Mouse (Mus musculus) spleen, adult 2 months (tissue): ENCODE results near the gene Sbk2. TPM values are rescaled to one million over a fixed set of nuclear protein-coding genes. Genes with fewer than 3 reads are reported as not detected.

Experiments
- DNase-seq, 2 experiments: peaks; one replicate each; pipeline versions ENCODE4 v3.0.0 to v3.0.0-alpha.2; 2012 to 2021; ENCODE audit warnings: low spot score in 2 of 2, low read depth in 1 of 2
- H3K27ac ChIP-seq: fragments of 200-500 bp; 2 replicates; pipeline ENCODE4 v1.5.1; 2012; ENCODE audit warnings: low read length, inconsistent platforms; ENCODE audit not compliant: insufficient read depth
- H3K27me3 ChIP-seq: fragments of 200-500 bp; 2 replicates; pipeline ENCODE4 v1.6.1; 2012; ENCODE audit warnings: mild to moderate bottlenecking, moderate library complexity, low read length, inconsistent platforms; ENCODE audit not compliant: control insufficient read depth, insufficient read depth
- H3K36me3 ChIP-seq: fragments of 200-500 bp; 2 replicates; pipeline ENCODE4 v1.6.1; 2012; ENCODE audit warnings: mild to moderate bottlenecking, low read length, inconsistent platforms; ENCODE audit not compliant: control insufficient read depth, insufficient read depth
- H3K4me1 ChIP-seq: fragments of 200-500 bp; 2 replicates; pipeline ENCODE4 v1.6.1; 2011; ENCODE audit warnings: inconsistent platforms; ENCODE audit not compliant: control insufficient read depth, insufficient read depth, insufficient read length
- H3K4me3 ChIP-seq: fragments of 200-500 bp; 2 replicates; pipeline ENCODE4 v1.5.1; 2011; ENCODE audit warnings: mild to moderate bottlenecking, inconsistent platforms; ENCODE audit not compliant: insufficient read depth, insufficient read length; ENCODE audit errors: extremely low read depth
- CTCF ChIP-seq: fragments of 200-500 bp; IDR thresholded peaks from 2 replicates; pipeline ENCODE4 v1.5.1; 2011; ENCODE audit warnings: mild to moderate bottlenecking, inconsistent platforms; ENCODE audit not compliant: insufficient read depth, insufficient read length, insufficient replicate concordance; ENCODE audit errors: extremely low read depth
- POLR2A ChIP-seq: fragments of 200-500 bp; IDR thresholded peaks from 2 replicates; pipeline ENCODE4 v1.6.1; 2011; ENCODE audit warnings: low read depth, low read length, inconsistent platforms
- WGBS: fragments of 180-500 bp; shearing (Covaris S2); methylation state at CpG from one replicate; pipeline ENCODE4 v1.1.7; 2018; 5-methylcytosine and 5-hydroxymethylcytosine counted together
- polyA plus RNA-seq: library from polyadenylated mRNA; depleted of rRNA; stranded (reverse); fragments of >200 nt; gene quantifications from 2 replicates; pipeline ENCODE4 v1.2.3, GENCODE M21; 2012; rRNA removed

Gene Sbk2
- polyA plus RNA-seq, 1 experiment = 1.9 TPM

DNA sequence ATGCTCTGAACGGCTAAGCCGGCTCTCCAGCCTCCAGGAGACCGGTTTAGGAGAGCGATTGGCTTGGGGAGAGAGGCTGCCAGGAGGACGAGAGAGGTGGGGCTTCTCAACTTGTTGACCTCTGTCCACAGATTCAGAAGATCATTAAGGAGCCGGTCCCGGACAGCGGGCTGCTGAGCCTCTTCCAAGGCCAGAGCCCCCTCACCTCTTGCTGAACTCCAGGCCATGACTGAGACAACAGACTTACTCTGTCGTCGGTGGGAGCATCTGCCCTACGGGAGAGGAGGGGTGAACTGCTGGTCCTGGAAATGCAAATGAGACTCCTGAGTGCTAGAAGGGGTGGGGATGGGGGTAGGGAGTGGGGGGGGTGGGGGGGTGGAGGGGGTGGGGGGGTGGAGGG lies 69.0 kb downstream of the Sbk2 start:
- WGBS = 93% methylated on average over 11 of the region's 11 CpGs
- Histone ChIP-seq H3K4me3 (no peak overlapping the region), H3K27ac (no peak overlapping the region), H3K27me3 (no peaks in the 10 kb centered on the region), H3K36me3 (peaks cover 3% of the 10 kb centered on the region; the same call in 1 of the 2 replicates), H3K4me1 (no peaks in the 10 kb centered on the region)
- DNase-seq = no peak
- no peak for TF ChIP-seq CTCF
- TF ChIP-seq POLR2A = no peak

Other genes starting within 250 kb of the Sbk2 start
- gene Tmem150b, start 239.2 kb downstream of the Sbk2 start, polyA plus RNA-seq = 3.8 and 3.9 TPM in 2 replicates
- 105 and 138 TPM in 2 replicates for gene Kmt5c, start 224.3 kb downstream of the Sbk2 start, polyA plus RNA-seq
- gene Cox6b2, start 211.3 kb downstream of the Sbk2 start, polyA plus RNA-seq = 14.5 and 44.8 TPM in 2 replicates
- gene Fam71e2, start 193.1 kb downstream of the Sbk2 start, polyA plus RNA-seq = not detected in 2 replicates
- gene Il11, start 181.5 kb downstream of the Sbk2 start, polyA plus RNA-seq = 0.09 and 0.23 TPM in 2 replicates
- not detected in 2 replicates for gene Tmem190, start 181.5 kb downstream of the Sbk2 start, polyA plus RNA-seq
- 17.5 and 34.9 TPM in 2 replicates for gene Tmem238, start 174.8 kb downstream of the Sbk2 start, polyA plus RNA-seq
- 316 and 418 TPM in 2 replicates for gene Rpl28, start 171.5 kb downstream of the Sbk2 start, polyA plus RNA-seq
- gene Ube2s, start 151.8 kb downstream of the Sbk2 start, polyA plus RNA-seq = 167 and 175 TPM in 2 replicates
- 0.16 and 0.23 TPM in 2 replicates for gene Shisa7, start 119.7 kb downstream of the Sbk2 start, polyA plus RNA-seq
- gene Isoc2b, start 94.1 kb downstream of the Sbk2 start, polyA plus RNA-seq = 7.2 and 12.1 TPM in 2 replicates
- gene Isoc2a, start 87.3 kb downstream of the Sbk2 start, polyA plus RNA-seq = 14.5 and 15.3 TPM in 2 replicates
- gene Gm36210, start 57.9 kb downstream of the Sbk2 start, polyA plus RNA-seq = 0.08 TPM in 1 of 2 replicates, not detected in the other
- 19.2 and 26.9 TPM in 2 replicates for gene Zfp628, start 49.2 kb downstream of the Sbk2 start, polyA plus RNA-seq
- gene Nat14, start 42.4 kb downstream of the Sbk2 start, polyA plus RNA-seq = 2.8 and 3.2 TPM in 2 replicates
- 1.7 and 1.8 TPM in 2 replicates for gene Ssc5d, start 38.6 kb downstream of the Sbk2 start, polyA plus RNA-seq
- gene Sbk3, start 6.8 kb upstream of the Sbk2 start, polyA plus RNA-seq = 0.05 and 0.06 TPM in 2 replicates
- 30.2 and 39.9 TPM in 2 replicates for gene Zfp579, start 31.8 kb upstream of the Sbk2 start, polyA plus RNA-seq
- 24.2 and 32.0 TPM in 2 replicates for gene Zfp524, start 50.0 kb upstream of the Sbk2 start, polyA plus RNA-seq
- gene Fiz1, start 50.3 kb upstream of the Sbk2 start, polyA plus RNA-seq = 26.8 and 33.2 TPM in 2 replicates
- gene Gm44973, start 51.1 kb upstream of the Sbk2 start, polyA plus RNA-seq = 0.12 TPM in 1 of 2 replicates, not detected in the other
- 47.9 and 58.4 TPM in 2 replicates for gene Zfp865, start 56.0 kb upstream of the Sbk2 start, polyA plus RNA-seq
- 0.43 and 0.54 TPM in 2 replicates for gene Ccdc106, start 56.1 kb upstream of the Sbk2 start, polyA plus RNA-seq
- not detected in 2 replicates for gene 4632433K11Rik, start 69.7 kb upstream of the Sbk2 start, polyA plus RNA-seq
- gene Zfp784, start 74.0 kb upstream of the Sbk2 start, polyA plus RNA-seq = 4.2 and 5.4 TPM in 2 replicates
- 12.7 and 24.9 TPM in 2 replicates for gene Zfp580, start 87.1 kb upstream of the Sbk2 start, polyA plus RNA-seq
- gene U2af2, start 97.7 kb upstream of the Sbk2 start, polyA plus RNA-seq = 210 and 216 TPM in 2 replicates
- 196 and 257 TPM in 2 replicates for gene Epn1, start 115.8 kb upstream of the Sbk2 start, polyA plus RNA-seq
- gene Rfpl4, start 152.5 kb upstream of the Sbk2 start, polyA plus RNA-seq = not detected in 2 replicates
- gene Rasl2-9, start 161.5 kb upstream of the Sbk2 start, polyA plus RNA-seq = 0.21 and 0.43 TPM in 2 replicates
- gene Vmn1r55, start 185.3 kb upstream of the Sbk2 start, polyA plus RNA-seq = not detected in 2 replicates
- gene Vmn1r56, start 232.3 kb upstream of the Sbk2 start, polyA plus RNA-seq = not detected in 2 replicates